Mouse (Mus musculus) thymus, postnatal 0 days (tissue): ENCODE measurements around the gene Has1. TPM values are rescaled to one million over a fixed set of nuclear protein-coding genes. Genes with fewer than 3 reads are reported as not detected.

ENCODE experiments used
- DNase-seq: peaks from one replicate; pipeline ENCODE4 v3.0.0-alpha.2; 2015; ENCODE audit warnings: low spot score
- microRNA counts: library from miRNA; unstranded; fragments of <30 nt; microRNA quantifications from one replicate; lab custom pipeline; 2015
- microRNA-seq: library from miRNA; unstranded; fragments of <30 nt; microRNA quantifications from one replicate; pipeline ENCODE4, GENCODE M21; 2016; ENCODE audit warnings: borderline number of aligned reads
- polyA plus RNA-seq: library from polyadenylated mRNA; unstranded; fragments of >200 nt; fragmentation: Nextera tagmentation; extraction: Ambion mirVana; gene quantifications from 2 replicates; pipeline ENCODE4 v1.2.1, GENCODE M21; 2015

Has1 gene
- polyA plus RNA-seq, 1 experiment from 2014 or later: 0.40 TPM

DNA sequence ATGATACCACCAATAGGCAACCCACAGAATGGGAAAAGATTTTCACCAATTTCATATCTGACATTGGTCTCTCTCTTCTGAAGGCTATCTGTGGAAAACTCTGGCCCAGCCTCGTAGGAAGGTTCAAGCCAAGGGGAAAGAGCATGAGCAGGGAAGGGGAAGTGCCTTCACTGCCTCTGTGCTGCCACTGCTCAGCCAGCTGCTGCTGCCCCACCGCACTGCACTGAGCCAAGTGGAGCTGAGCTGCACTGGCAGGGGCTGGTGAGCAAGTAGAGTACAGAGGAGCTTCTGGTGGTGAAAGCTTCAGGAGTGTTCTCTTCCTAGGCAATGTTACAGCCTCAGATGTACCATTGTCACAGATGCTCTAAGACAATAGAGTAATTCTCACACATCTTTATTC is 59.5 kb downstream of the Has1 start:
- DNase-seq: no peak

MicroRNAs encoded within 50 kb of the gene (microRNA counts, 519-probe panel; counts per million panel counts)
- microRNA mmu-let-7e (lab: Ali Mortazavi, UCI): 6,260 counts per million, percentile 91 among the panel's probes with 10 or more counts
- 3,658 counts per million, percentile 76 among the panel's probes with 10 or more counts for microRNA mmu-miR-125a-3p (lab: Ali Mortazavi, UCI)
- microRNA mmu-miR-125a-5p (lab: Ali Mortazavi, UCI): 7,539 counts per million, percentile 95 among the panel's probes with 10 or more counts
- 4,298 counts per million, percentile 79 among the panel's probes with 10 or more counts for microRNA mmu-miR-99b (lab: Ali Mortazavi, UCI)

Small RNA genes lying within 50 kb of the gene (microRNA-seq; reads per million reads assigned to microRNA genes)
- not detected for gene Gm25927
- 1,189 reads per million, percentile 73 among the genes with 10 or more reads in this experiment for gene Mir125a
- 3,350 reads per million, percentile 82 among the genes with 10 or more reads in this experiment for gene Mir99b
- gene Mirlet7e: not detected

Other genes starting within 250 kb of the Has1 start
- 11.6 and 17.9 TPM in 2 replicates for gene Lnpep, start 230.2 kb downstream of the Has1 start, polyA plus RNA-seq
- gene Vmn2r90, start 151.5 kb downstream of the Has1 start, polyA plus RNA-seq: not detected in 2 replicates
- 5.5 and 8.0 TPM in 2 replicates for gene Spaca6, start 28.0 kb downstream of the Has1 start, polyA plus RNA-seq
- 0.36 TPM in 1 of 2 replicates, not detected in the other for gene Fpr1, start 28.7 kb upstream of the Has1 start, polyA plus RNA-seq
- 0.22 and 0.34 TPM in 2 replicates for gene Fpr2, start 32.6 kb upstream of the Has1 start, polyA plus RNA-seq
- not detected in 2 replicates for gene Fpr3, start 32.6 kb upstream of the Has1 start, polyA plus RNA-seq
- not detected in 2 replicates for gene Fpr-rs4, start 166.5 kb upstream of the Has1 start, polyA plus RNA-seq
- gene Vmn2r124, start 194.2 kb upstream of the Has1 start, polyA plus RNA-seq: not detected in 2 replicates
- gene Vmn2r91, start 229.8 kb upstream of the Has1 start, polyA plus RNA-seq: not detected in 2 replicates